Mouse (Mus musculus) bone marrow, adult 2 months (tissue): ENCODE measurements around the gene 1700057G04Rik.

Experiments used
- CTCF ChIP-seq: fragments of 200-500 bp; IDR thresholded peaks from 2 replicates; pipeline ENCODE4 v1.5.1; 2011; ENCODE audit warnings: low read length, control low read depth; ENCODE audit not compliant: control insufficient read depth, insufficient read depth
- POLR2A ChIP-seq: fragments of 200-500 bp; IDR thresholded peaks from 2 replicates; pipeline ENCODE4 v1.6.1; 2011; ENCODE audit warnings: low read depth, mild to moderate bottlenecking, control low read depth, low read length, borderline replicate concordance; ENCODE audit not compliant: control insufficient read depth

DNA sequence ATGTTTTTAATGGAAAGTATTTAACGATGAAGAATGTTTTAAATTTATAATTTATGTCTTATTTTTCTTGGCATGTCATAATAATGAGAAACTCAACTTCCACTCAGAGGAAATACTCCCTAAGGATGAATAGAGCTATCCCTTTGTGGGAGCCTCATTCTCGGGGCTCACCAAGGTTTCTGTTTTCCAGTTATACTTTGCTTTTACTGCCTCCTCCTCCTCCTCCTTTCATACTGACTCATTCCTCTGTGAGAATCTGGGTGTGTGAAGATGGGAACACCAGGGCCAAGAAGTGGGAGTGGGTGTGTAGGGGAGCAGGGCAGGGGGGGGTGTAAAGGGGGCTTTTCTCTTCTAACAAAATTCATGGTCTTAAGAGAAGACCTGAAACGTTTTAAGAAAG lies 16.3 kb upstream of the 1700057G04Rik start:
- TF ChIP-seq POLR2A (no peak), CTCF (no peak)
